Mouse (Mus musculus): ENCODE data around the gene Csnk2b. TPM values are rescaled to one million over a fixed set of nuclear protein-coding genes. Genes with fewer than 3 reads are reported as not detected.

Gene Csnk2b
- polyA plus RNA-seq, 1 experiment from 2014 or later: 300 TPM

- DNase-seq (ENCODE audit: low spot score) (peak; percentile 96), ATAC-seq (replicated peaks; ENCODE audit: low FRiP score, low read depth) (peak; percentile 94)
- peak within 1 kb of the TSS; percentile 62 for H3K4me2 ChIP-seq (ENCODE audit: low read length)
- H3K4me3 ChIP-seq (replicated peaks; ENCODE audit: low read depth, low read length): peak within 1 kb of the TSS; percentile 62
- peak within 1 kb of the TSS; percentile 97 for H3K27ac ChIP-seq
- peaks cover 7% of the 10 kb centered on the region; the same call in 1 of the 2 replicates for H3K4me1 ChIP-seq (replicated peaks; ENCODE audit: insufficient read depth, low read length)
- no peaks in the 10 kb centered on the region for H3K27me3 ChIP-seq (ENCODE audit: insufficient read depth, low read length)
- H3K9ac ChIP-seq (ENCODE audit: low read depth, low read length): peak within 1 kb of the TSS; percentile 93
- no peaks in the 10 kb centered on the region for H3K9me3 ChIP-seq (replicated peaks; ENCODE audit: low read length)
- 4% methylated on average over 49 of the region's 67 CpGs for WGBS
- TF ChIP-seq CTCF (IDR thresholded peaks at IDR 0.05; ENCODE audit: low read depth): 0 out of 2 replicates have a peak, but pooled peaks have one; percentile 32
- peaks cover 13% of the 10 kb centered on the region; the same call in 1 of the 2 replicates for H3K36me3 ChIP-seq (ENCODE audit: insufficient read depth, low read length)
Measured at GRCm38 (mm10) chr17:35088825-35089644, 32.8 kb downstream of the Csnk2b start, which contains the start of gene Abhd16a. Abhd16a (plus strand) TSS chr17:35089263.

GRCm38 (mm10) chr17:35088151-35088550 is 33.7 kb downstream of the Csnk2b start:
- TF ChIP-seq CTCF (IDR thresholded peaks at IDR 0.05; ENCODE audit: low read depth): peak; percentile 60
- Histone ChIP-seq H3K27ac (no peak overlapping the region), H3K9me3 (replicated peaks; ENCODE audit: low read length) (no peaks in the 10 kb centered on the region), H3K4me2 (ENCODE audit: low read length) (no peak overlapping the region), H3K27me3 (ENCODE audit: insufficient read depth, low read length) (no peaks in the 10 kb centered on the region), H3K9ac (ENCODE audit: low read depth, low read length) (no peak overlapping the region), H3K36me3 (ENCODE audit: insufficient read depth, low read length) (peaks cover 8% of the 10 kb centered on the region; the same call in 1 of the 2 replicates), H3K4me3 (replicated peaks; ENCODE audit: low read depth, low read length) (no peak overlapping the region), H3K4me1 (replicated peaks; ENCODE audit: insufficient read depth, low read length) (peaks cover 7% of the 10 kb centered on the region; the same call in 1 of the 2 replicates)
- ATAC-seq (replicated peaks; ENCODE audit: low FRiP score, low read depth) (no peak), DNase-seq (ENCODE audit: low spot score) (no peak)
- WGBS: 48% methylated on average over 2 of the region's 2 CpGs

GRCm38 (mm10) chr17:35085208-35085865 is 36.5 kb downstream of the Csnk2b start, which contains the start of gene Ly6g6f:
Ly6g6f (minus strand) TSS chr17:35085610.
- no peak for ATAC-seq (replicated peaks; ENCODE audit: low FRiP score, low read depth)
- no peak for TF ChIP-seq CTCF (IDR thresholded peaks at IDR 0.05; ENCODE audit: low read depth)
- no peaks in the 10 kb centered on the region for H3K9me3 ChIP-seq (replicated peaks; ENCODE audit: low read length)
- DNase-seq (ENCODE audit: low spot score): no peak
- peaks cover 6% of the 10 kb centered on the region; the same call in 1 of the 2 replicates for H3K4me1 ChIP-seq (replicated peaks; ENCODE audit: insufficient read depth, low read length)
- no peak within 1 kb of the TSS for H3K4me3 ChIP-seq (replicated peaks; ENCODE audit: low read depth, low read length)
- WGBS: 76% methylated on average over 7 of the region's 7 CpGs
- no peak within 1 kb of the TSS for H3K27ac ChIP-seq
- no peaks in the 10 kb centered on the region; the same call in 1 of the 2 replicates for H3K27me3 ChIP-seq (ENCODE audit: insufficient read depth, low read length)
- no peak within 1 kb of the TSS for H3K9ac ChIP-seq (ENCODE audit: low read depth, low read length)
- no peak within 1 kb of the TSS for H3K4me2 ChIP-seq (ENCODE audit: low read length)
- no peaks in the 10 kb centered on the region for H3K36me3 ChIP-seq (ENCODE audit: insufficient read depth, low read length)

GRCm38 (mm10) chr17:35083929-35084497 is 37.8 kb downstream of the Csnk2b start:
- Histone ChIP-seq H3K4me2 (ENCODE audit: low read length) (no peak overlapping the region), H3K9ac (ENCODE audit: low read depth, low read length) (no peak overlapping the region), H3K4me1 (replicated peaks; ENCODE audit: insufficient read depth, low read length) (no peaks in the 10 kb centered on the region), H3K4me3 (replicated peaks; ENCODE audit: low read depth, low read length) (no peak overlapping the region), H3K36me3 (ENCODE audit: insufficient read depth, low read length) (no peaks in the 10 kb centered on the region), H3K27ac (no peak overlapping the region), H3K9me3 (replicated peaks; ENCODE audit: low read length) (no peaks in the 10 kb centered on the region), H3K27me3 (ENCODE audit: insufficient read depth, low read length) (no peaks in the 10 kb centered on the region; the same call in 1 of the 2 replicates)
- no peak for TF ChIP-seq CTCF (IDR thresholded peaks at IDR 0.05; ENCODE audit: low read depth)
- WGBS: 76% methylated on average over 3 of the region's 3 CpGs
- ATAC-seq (replicated peaks; ENCODE audit: low FRiP score, low read depth) (no peak), DNase-seq (ENCODE audit: low spot score) (no peak)

- no peak for ATAC-seq (replicated peaks; ENCODE audit: low FRiP score, low read depth)
Measured at GRCm38 (mm10) chr17:35082841-35083576, 38.8 kb downstream of the Csnk2b start.

More at GRCm38 (mm10) chr17:35082841-35083576, 38.8 kb downstream of the Csnk2b start:
- TF ChIP-seq CTCF (IDR thresholded peaks at IDR 0.05; ENCODE audit: low read depth): no peak
- no peaks in the 10 kb centered on the region for H3K36me3 ChIP-seq (ENCODE audit: insufficient read depth, low read length)
- no peak overlapping the region for H3K4me2 ChIP-seq (ENCODE audit: low read length)
- DNase-seq (ENCODE audit: low spot score): no peak
- H3K4me3 ChIP-seq (replicated peaks; ENCODE audit: low read depth, low read length): no peak overlapping the region
- H3K4me1 ChIP-seq (replicated peaks; ENCODE audit: insufficient read depth, low read length): no peaks in the 10 kb centered on the region
- H3K9ac ChIP-seq (ENCODE audit: low read depth, low read length): no peak overlapping the region
- H3K27ac ChIP-seq: no peak overlapping the region
- H3K9me3 ChIP-seq (replicated peaks; ENCODE audit: low read length): no peaks in the 10 kb centered on the region
- 84% methylated on average over 16 of the region's 16 CpGs for WGBS
- H3K27me3 ChIP-seq (ENCODE audit: insufficient read depth, low read length): no peaks in the 10 kb centered on the region; the same call in 1 of the 2 replicates
